Mouse (Mus musculus): ENCODE measurements around the gene Tmem119. TPM values are rescaled to one million over a fixed set of nuclear protein-coding genes. Genes with fewer than 3 reads are reported as not detected.

The Tmem119 gene
- polyA plus RNA-seq, 1 experiment from 2014 or later, result 7.9 TPM

GRCm38 (mm10) chr5:113840443-113840842, 40.1 kb upstream of the Tmem119 start:
- no peak for ATAC-seq
- no peak overlapping the region for H3K9ac ChIP-seq (ENCODE audit: low read depth, low read length)
- no peak overlapping the region for H3K4me3 ChIP-seq (ENCODE audit: low read length)
- H3K36me3 ChIP-seq (ENCODE audit: control insufficient read depth, insufficient read depth, low read length), result peaks cover 23% of the 10 kb centered on the region
- H3K4me1 ChIP-seq (ENCODE audit: control insufficient read depth, insufficient read depth, low read depth, low read length), result no peaks in the 10 kb centered on the region
- no peak overlapping the region for H3K4me2 ChIP-seq (ENCODE audit: low read length)
- H3K27ac ChIP-seq (ENCODE audit: low read depth, low read length), result no peak overlapping the region
- 91% methylated on average over 4 of the region's 4 CpGs for WGBS
- no peaks in the 10 kb centered on the region for H3K9me3 ChIP-seq (ENCODE audit: control insufficient read depth, low read length)
- no peaks in the 10 kb centered on the region for H3K27me3 ChIP-seq (replicated peaks; ENCODE audit: control insufficient read depth, insufficient read depth, low read length)

GRCm38 (mm10) chr5:113836961-113837360, 36.6 kb upstream of the Tmem119 start:
- H3K36me3 ChIP-seq (ENCODE audit: control insufficient read depth, insufficient read depth, low read length), result no peaks in the 10 kb centered on the region; the same call in 1 of the 2 replicates
- no peaks in the 10 kb centered on the region for H3K27me3 ChIP-seq (replicated peaks; ENCODE audit: control insufficient read depth, insufficient read depth, low read length)
- H3K4me2 ChIP-seq (ENCODE audit: low read length), result no peak overlapping the region
- no peak for ATAC-seq
- no peak overlapping the region for H3K9ac ChIP-seq (ENCODE audit: low read depth, low read length)
- no peak overlapping the region for H3K27ac ChIP-seq (ENCODE audit: low read depth, low read length)
- H3K4me1 ChIP-seq (ENCODE audit: control insufficient read depth, insufficient read depth, low read depth, low read length), result no peaks in the 10 kb centered on the region
- H3K4me3 ChIP-seq (ENCODE audit: low read length), result no peak overlapping the region
- H3K9me3 ChIP-seq (ENCODE audit: control insufficient read depth, low read length), result no peaks in the 10 kb centered on the region
- WGBS, result 88% methylated on average over 10 of the region's 10 CpGs

DNA sequence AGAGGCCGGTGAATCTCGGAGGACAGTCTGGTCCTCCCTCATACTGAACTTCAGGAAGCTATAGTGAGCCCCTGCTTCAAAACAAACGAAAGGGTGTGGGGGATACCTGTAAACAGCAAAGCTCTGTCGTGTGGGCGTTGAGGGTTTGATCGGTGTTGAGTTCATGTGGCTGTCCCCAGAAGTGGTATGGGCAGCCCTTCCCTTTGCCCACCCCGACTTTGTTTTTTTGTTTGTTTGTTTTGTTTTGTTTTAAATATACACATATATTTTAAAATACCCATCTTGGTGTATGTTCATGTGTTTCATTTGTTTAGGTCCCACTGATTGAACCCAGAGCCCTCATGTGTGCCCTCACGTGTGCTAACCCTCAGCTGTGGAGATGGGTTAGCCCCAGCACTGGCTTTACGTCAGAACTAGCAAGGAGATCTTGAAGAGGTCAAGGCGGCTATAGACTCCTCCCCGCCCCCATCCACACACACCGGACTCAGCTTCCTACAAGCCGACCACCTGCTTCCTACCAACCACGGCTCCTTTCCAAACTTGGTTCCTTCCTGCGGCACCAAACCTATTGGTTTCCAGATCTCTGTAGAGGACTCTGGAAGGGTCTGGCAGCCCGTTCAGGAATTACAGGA, 33.1 kb upstream of the Tmem119 start:
- Histone ChIP-seq H3K4me2 (ENCODE audit: low read length) (no peak overlapping the region), H3K4me1 (ENCODE audit: control insufficient read depth, insufficient read depth, low read depth, low read length) (no peaks in the 10 kb centered on the region), H3K9ac (ENCODE audit: low read depth, low read length) (no peak overlapping the region), H3K36me3 (ENCODE audit: control insufficient read depth, insufficient read depth, low read length) (no peaks in the 10 kb centered on the region), H3K27me3 (replicated peaks; ENCODE audit: control insufficient read depth, insufficient read depth, low read length) (no peaks in the 10 kb centered on the region), H3K4me3 (ENCODE audit: low read length) (no peak overlapping the region), H3K27ac (ENCODE audit: low read depth, low read length) (no peak overlapping the region), H3K9me3 (ENCODE audit: control insufficient read depth, low read length) (no peaks in the 10 kb centered on the region)
- WGBS, result 70% methylated on average over 16 of the region's 16 CpGs
- no peak for ATAC-seq

- Histone ChIP-seq H3K4me2 (ENCODE audit: low read length) (no peak within 1 kb of the TSS), H3K4me1 (ENCODE audit: control insufficient read depth, insufficient read depth, low read depth, low read length) (no peaks in the 10 kb centered on the region), H3K4me3 (ENCODE audit: low read length) (no peak within 1 kb of the TSS), H3K36me3 (ENCODE audit: control insufficient read depth, insufficient read depth, low read length) (no peaks in the 10 kb centered on the region), H3K27me3 (replicated peaks; ENCODE audit: control insufficient read depth, insufficient read depth, low read length) (no peaks in the 10 kb centered on the region), H3K27ac (ENCODE audit: low read depth, low read length) (no peak within 1 kb of the TSS), H3K9ac (ENCODE audit: low read depth, low read length) (no peak within 1 kb of the TSS), H3K9me3 (ENCODE audit: control insufficient read depth, low read length) (no peaks in the 10 kb centered on the region)
- WGBS, result 40% methylated on average over 8 of the region's 8 CpGs
- no peak for ATAC-seq
These were observed 32.2 kb upstream of the Tmem119 start, which contains the start of gene Selplg for GRCm38 (mm10) chr5:113832490-113832901. Gene Selplg (minus strand): TSS chr5:113832644.

DNA sequence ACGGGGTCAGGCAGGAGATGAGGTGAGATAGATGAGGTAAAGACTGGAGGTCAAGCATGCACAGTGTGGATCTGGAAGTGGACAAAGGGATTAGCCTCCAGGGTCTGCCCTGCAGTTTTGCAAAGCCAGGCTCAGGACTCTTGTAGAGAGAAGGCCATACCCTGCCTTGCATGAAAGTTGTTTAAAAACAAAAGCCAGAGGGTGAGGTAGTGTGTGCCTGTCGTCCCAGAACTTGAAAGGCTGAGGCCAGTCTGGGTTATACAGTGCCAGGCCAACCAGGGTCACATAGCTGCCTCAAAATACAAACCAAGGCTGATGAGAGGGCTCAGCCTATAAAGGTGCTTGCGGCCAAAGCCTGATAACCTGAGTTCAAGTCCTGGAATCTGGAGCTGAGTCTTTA, 31.4 kb upstream of the Tmem119 start:
- Histone ChIP-seq H3K27ac (ENCODE audit: low read depth, low read length) (no peak overlapping the region), H3K9me3 (ENCODE audit: control insufficient read depth, low read length) (no peaks in the 10 kb centered on the region), H3K36me3 (ENCODE audit: control insufficient read depth, insufficient read depth, low read length) (no peaks in the 10 kb centered on the region), H3K4me3 (ENCODE audit: low read length) (no peak overlapping the region), H3K27me3 (replicated peaks; ENCODE audit: control insufficient read depth, insufficient read depth, low read length) (no peaks in the 10 kb centered on the region), H3K4me2 (ENCODE audit: low read length) (no peak overlapping the region), H3K9ac (ENCODE audit: low read depth, low read length) (no peak overlapping the region), H3K4me1 (ENCODE audit: control insufficient read depth, insufficient read depth, low read depth, low read length) (no peaks in the 10 kb centered on the region)
- 67% methylated on average over 3 of the region's 3 CpGs for WGBS
- no peak for ATAC-seq

- no peaks in the 10 kb centered on the region for H3K9me3 ChIP-seq (ENCODE audit: control insufficient read depth, low read length)
- H3K4me1 ChIP-seq (ENCODE audit: control insufficient read depth, insufficient read depth, low read depth, low read length), result no peaks in the 10 kb centered on the region
- H3K27ac ChIP-seq (ENCODE audit: low read depth, low read length), result no peak overlapping the region
- H3K36me3 ChIP-seq (ENCODE audit: control insufficient read depth, insufficient read depth, low read length), result no peaks in the 10 kb centered on the region
- H3K27me3 ChIP-seq (replicated peaks; ENCODE audit: control insufficient read depth, insufficient read depth, low read length), result no peaks in the 10 kb centered on the region
- WGBS, result 87% methylated on average over 5 of the region's 5 CpGs
- no peak for ATAC-seq
- H3K4me3 ChIP-seq (ENCODE audit: low read length), result no peak overlapping the region
- H3K9ac ChIP-seq (ENCODE audit: low read depth, low read length), result no peak overlapping the region
- H3K4me2 ChIP-seq (ENCODE audit: low read length), result no peak overlapping the region
These were observed 30.5 kb upstream of the Tmem119 start for GRCm38 (mm10) chr5:113830796-113831195.

GRCm38 (mm10) chr5:113830292-113830643, 30.0 kb upstream of the Tmem119 start:
- Histone ChIP-seq H3K9ac (ENCODE audit: low read depth, low read length) (no peak overlapping the region), H3K4me3 (ENCODE audit: low read length) (no peak overlapping the region), H3K4me2 (ENCODE audit: low read length) (no peak overlapping the region), H3K27me3 (replicated peaks; ENCODE audit: control insufficient read depth, insufficient read depth, low read length) (no peaks in the 10 kb centered on the region), H3K27ac (ENCODE audit: low read depth, low read length) (no peak overlapping the region), H3K36me3 (ENCODE audit: control insufficient read depth, insufficient read depth, low read length) (no peaks in the 10 kb centered on the region), H3K9me3 (ENCODE audit: control insufficient read depth, low read length) (no peaks in the 10 kb centered on the region), H3K4me1 (ENCODE audit: control insufficient read depth, insufficient read depth, low read depth, low read length) (no peaks in the 10 kb centered on the region)
- 68% methylated on average over 10 of the region's 10 CpGs for WGBS
- no peak for ATAC-seq

GRCm38 (mm10) chr5:113829566-113830291, 29.4 kb upstream of the Tmem119 start:
- Histone ChIP-seq H3K27me3 (replicated peaks; ENCODE audit: control insufficient read depth, insufficient read depth, low read length) (no peaks in the 10 kb centered on the region), H3K36me3 (ENCODE audit: control insufficient read depth, insufficient read depth, low read length) (no peaks in the 10 kb centered on the region), H3K4me3 (ENCODE audit: low read length) (no peak overlapping the region), H3K27ac (ENCODE audit: low read depth, low read length) (no peak overlapping the region), H3K9ac (ENCODE audit: low read depth, low read length) (no peak overlapping the region), H3K4me1 (ENCODE audit: control insufficient read depth, insufficient read depth, low read depth, low read length) (no peaks in the 10 kb centered on the region), H3K4me2 (ENCODE audit: low read length) (no peak overlapping the region), H3K9me3 (ENCODE audit: control insufficient read depth, low read length) (no peaks in the 10 kb centered on the region)
- 73% methylated on average over 4 of the region's 7 CpGs for WGBS
- no peak for ATAC-seq

DNA sequence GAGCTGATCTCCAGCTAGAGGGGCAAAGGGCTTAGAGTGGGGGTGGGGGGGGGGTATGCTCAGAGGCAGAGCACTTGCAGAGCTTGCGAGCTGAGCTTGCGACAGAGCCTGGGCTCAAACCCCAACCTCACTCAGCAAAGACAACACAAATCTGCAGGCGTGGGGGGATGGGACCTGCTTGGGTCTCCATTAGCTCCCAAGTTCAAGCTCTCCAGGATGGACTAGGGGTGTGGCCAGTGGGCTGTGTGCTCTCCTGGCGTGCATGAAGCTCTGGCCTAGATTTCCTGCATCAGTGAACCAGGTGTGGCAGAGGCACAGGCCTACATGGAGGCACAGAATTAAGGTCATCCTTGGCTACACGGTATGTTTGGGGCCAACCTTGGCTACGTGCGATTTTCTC, 28.2 kb upstream of the Tmem119 start:
- no peak overlapping the region for H3K4me2 ChIP-seq (ENCODE audit: low read length)
- no peak overlapping the region for H3K27ac ChIP-seq (ENCODE audit: low read depth, low read length)
- no peaks in the 10 kb centered on the region for H3K4me1 ChIP-seq (ENCODE audit: control insufficient read depth, insufficient read depth, low read depth, low read length)
- no peaks in the 10 kb centered on the region for H3K9me3 ChIP-seq (ENCODE audit: control insufficient read depth, low read length)
- no peaks in the 10 kb centered on the region for H3K36me3 ChIP-seq (ENCODE audit: control insufficient read depth, insufficient read depth, low read length)
- no peaks in the 10 kb centered on the region for H3K27me3 ChIP-seq (replicated peaks; ENCODE audit: control insufficient read depth, insufficient read depth, low read length)
- H3K9ac ChIP-seq (ENCODE audit: low read depth, low read length), result no peak overlapping the region
- no peak for ATAC-seq
- H3K4me3 ChIP-seq (ENCODE audit: low read length), result no peak overlapping the region
- WGBS, result 65% methylated on average over 7 of the region's 7 CpGs

Data from hindbrain, embryonic 16.5 days (tissue).